Mouse (Mus musculus): ENCODE measurements around the gene Tagap. TPM values are rescaled to one million over a fixed set of nuclear protein-coding genes. Genes with fewer than 3 reads are reported as not detected.
"Not testable (repeated sequence)": the region's sequence is repeated elsewhere in the genome, so short reads cannot be mapped to it uniquely, and the experiment has no call there.

The Tagap gene
- total RNA-seq, 2 experiments from 2014 or later = 1.8 to 2.2 TPM

GRCm38 (mm10) chr17:7963333-7963732 is 37.5 kb downstream of the Tagap start:
- DNase-seq (ENCODE audit: low spot score in 2 of 2) = not testable (repeated sequence)

- not testable (repeated sequence) for DNase-seq (ENCODE audit: low spot score in 2 of 2)
Measured at GRCm38 (mm10) chr17:7964398-7964797, 38.6 kb downstream of the Tagap start.

- not testable (repeated sequence) for DNase-seq (ENCODE audit: low spot score in 2 of 2)
Measured at GRCm38 (mm10) chr17:7968490-7968889, 42.7 kb downstream of the Tagap start.

GRCm38 (mm10) chr17:7969782-7970181 is 44.0 kb downstream of the Tagap start:
- not testable (repeated sequence) for DNase-seq (ENCODE audit: low spot score in 2 of 2)

GRCm38 (mm10) chr17:7983484-7983883 is 57.7 kb downstream of the Tagap start:
- not testable (repeated sequence) for DNase-seq (ENCODE audit: low spot score in 2 of 2)

Other genes starting within 250 kb of the Tagap start
- gene Fndc1, start 98.7 kb upstream of the Tagap start, total RNA-seq (2021) = 100 to 1,000 TPM; 298 to 319 TPM
- gene Rsph3a, start 19.6 kb downstream of the Tagap start, total RNA-seq (2021) = 10 to 100 TPM; 27.2 to 29.9 TPM
- under 1 TPM in 1 of 2 experiments, not detected in 1; 0.20 TPM for gene Gm49673, start 221.8 kb downstream of the Tagap start, total RNA-seq (2021)
- gene Rnaset2a, start 222.1 kb downstream of the Tagap start, total RNA-seq (2021) = 10 to 100 TPM; 19.3 to 22.2 TPM
- 10 to 100 TPM; 25.3 to 30.2 TPM for gene Fgfr1op, start 239.5 kb downstream of the Tagap start, total RNA-seq (2021)

Measured in gastrocnemius, postnatal 4 days (tissue).